Mouse (Mus musculus) stomach, embryonic 14.5 days (tissue): ENCODE data around the gene Timmdc1. TPM values are rescaled to one million over a fixed set of nuclear protein-coding genes. Genes with fewer than 3 reads are reported as not detected.

ENCODE experiments used
- ATAC-seq: fragments of 200-750 bp; cut with Nextera tagmentation; 2 replicates; pipeline ENCODE4 v1.8.0; 2017; ENCODE audit warnings: low read depth, moderate TSS enrichment; ENCODE audit not compliant: insufficient number of reproducible peaks, insufficient read depth, low FRiP score
- H3K27ac ChIP-seq: fragments of 300-500 bp; sonication (generic); 2 replicates; pipeline ENCODE4 v1.5.1; 2014; ENCODE audit warnings: mild to moderate bottlenecking, low read length, moderate library complexity, mixed read lengths
- H3K27me3 ChIP-seq: fragments of 300-500 bp; sonication (generic); 2 replicates; pipeline ENCODE4 v1.6.1; 2014; ENCODE audit warnings: low read length, control low read depth, mixed read lengths; ENCODE audit not compliant: control insufficient read depth, insufficient read depth
- H3K36me3 ChIP-seq: fragments of 300-500 bp; sonication (generic); 2 replicates; pipeline ENCODE4 v1.6.1; 2014; ENCODE audit warnings: mild to moderate bottlenecking, control low read depth, low read length, moderate library complexity, mixed read lengths; ENCODE audit not compliant: control insufficient read depth, insufficient read depth
- H3K4me1 ChIP-seq: fragments of 300-500 bp; sonication (generic); 2 replicates; pipeline ENCODE4 v1.6.1; 2014; ENCODE audit warnings: low read length, control low read depth, mixed read lengths; ENCODE audit not compliant: control insufficient read depth, insufficient read depth
- H3K4me2 ChIP-seq: fragments of 300-500 bp; sonication (generic); replicated peaks from 2 replicates; pipeline ENCODE4 v1.6.1; 2014; ENCODE audit warnings: low read depth, low read length, control low read depth
- H3K4me3 ChIP-seq: fragments of 300-500 bp; sonication (generic); 2 replicates; pipeline ENCODE4 v1.5.1; 2014; ENCODE audit warnings: low read depth, low read length, control low read depth
- H3K9ac ChIP-seq: fragments of 300-500 bp; sonication (generic); replicated peaks from 2 replicates; pipeline ENCODE4 v1.6.1; 2014; ENCODE audit warnings: low read depth, mild to moderate bottlenecking, control low read depth, low read length, moderate library complexity, mixed read lengths
- H3K9me3 ChIP-seq: fragments of 300-500 bp; sonication (generic); 2 replicates; pipeline ENCODE4 v1.6.1; 2016; ENCODE audit warnings: low read depth, low read length, control low read depth; ENCODE audit not compliant: control insufficient read depth
- WGBS: fragments of 180-500 bp; shearing (Covaris S2); extraction: QIAGEN DNeasy Blood & Tissue Kit; methylation state at CpG from one replicate; pipeline ENCODE4 v1.1.7; 2014; 5-methylcytosine and 5-hydroxymethylcytosine counted together
- polyA plus RNA-seq: library from polyadenylated mRNA; unstranded; fragments of >200 nt; fragmentation: Nextera tagmentation; extraction: Ambion mirVana; gene quantifications from 2 replicates; pipeline ENCODE4 v1.2.1, GENCODE M21; 2014

Gene Timmdc1
- polyA plus RNA-seq, 1 experiment from 2014 or later, result 25.5 TPM

DNA sequence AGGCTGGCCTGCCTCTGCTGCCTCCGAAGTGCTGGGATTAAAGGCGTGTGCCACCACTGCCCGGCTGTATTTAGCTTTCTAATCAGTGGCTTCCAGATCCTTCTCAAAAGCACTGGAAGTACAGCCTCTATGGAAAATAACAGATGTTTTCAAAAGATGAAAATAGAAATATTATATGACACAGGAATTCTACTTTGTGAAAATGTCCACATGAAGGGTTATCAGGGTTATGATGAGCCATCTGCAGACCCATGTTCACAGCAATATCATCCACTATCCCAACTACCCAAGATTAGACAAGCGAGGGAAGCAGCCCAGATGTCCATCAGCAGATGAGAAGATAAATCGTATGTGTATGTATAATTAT, 50.0 kb downstream of the Timmdc1 start:
- no peaks in the 10 kb centered on the region for H3K9me3 ChIP-seq
- WGBS, result 89% methylated on average over 5 of the region's 5 CpGs
- H3K9ac ChIP-seq, result no peak overlapping the region
- no peak overlapping the region for H3K4me3 ChIP-seq
- ATAC-seq, result no peak
- no peak overlapping the region for H3K4me2 ChIP-seq
- H3K36me3 ChIP-seq, result no peaks in the 10 kb centered on the region
- no peaks in the 10 kb centered on the region for H3K27me3 ChIP-seq
- H3K4me1 ChIP-seq, result no peaks in the 10 kb centered on the region
- no peak overlapping the region for H3K27ac ChIP-seq

- no peak for ATAC-seq
- H3K9ac ChIP-seq, result no peak overlapping the region
- H3K27me3 ChIP-seq, result no peaks in the 10 kb centered on the region
- H3K4me3 ChIP-seq, result no peak overlapping the region
- no peaks in the 10 kb centered on the region for H3K9me3 ChIP-seq
- no peak overlapping the region for H3K27ac ChIP-seq
- H3K36me3 ChIP-seq, result no peaks in the 10 kb centered on the region
- H3K4me1 ChIP-seq, result no peaks in the 10 kb centered on the region
- H3K4me2 ChIP-seq, result no peak overlapping the region
- 72% methylated on average over 11 of the region's 11 CpGs for WGBS
Measured at GRCm38 (mm10) chr16:38471697-38472506, 50.6 kb downstream of the Timmdc1 start.

DNA sequence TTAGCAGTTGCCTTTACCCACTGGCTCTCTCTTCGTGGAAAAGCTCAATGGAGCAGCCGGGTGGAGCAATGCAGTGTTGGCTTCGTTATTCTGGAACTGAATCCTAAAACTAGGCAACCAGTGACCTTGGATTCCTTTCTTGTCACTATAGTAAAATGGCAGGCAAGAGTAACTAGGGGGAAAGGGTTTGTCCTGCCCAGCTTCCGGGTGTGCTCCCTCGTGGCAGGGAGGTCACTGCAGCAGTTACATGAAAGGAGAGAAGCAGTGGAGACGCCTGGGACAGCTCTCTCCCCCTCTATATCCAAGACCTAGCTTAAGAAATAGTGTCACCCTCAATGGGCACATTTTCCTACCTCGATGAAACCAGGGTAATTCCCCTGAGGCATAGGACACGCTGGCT, 53.0 kb downstream of the Timmdc1 start:
- WGBS, result 79% methylated on average over 8 of the region's 8 CpGs
- no peaks in the 10 kb centered on the region for H3K36me3 ChIP-seq

GRCm38 (mm10) chr16:38468706-38469018, 53.8 kb downstream of the Timmdc1 start:
- Histone ChIP-seq H3K27ac (no peak overlapping the region), H3K4me1 (no peaks in the 10 kb centered on the region), H3K36me3 (no peaks in the 10 kb centered on the region), H3K27me3 (no peaks in the 10 kb centered on the region), H3K9ac (no peak overlapping the region), H3K9me3 (no peaks in the 10 kb centered on the region), H3K4me2 (no peak overlapping the region), H3K4me3 (no peak overlapping the region)
- no peak for ATAC-seq
- 34% methylated on average over 3 of the region's 3 CpGs for WGBS

More for the DNA sequence above, 53.0 kb downstream of the Timmdc1 start:
- Histone ChIP-seq H3K4me3 (no peak overlapping the region), H3K9ac (no peak overlapping the region), H3K4me2 (no peak overlapping the region), H3K27ac (no peak overlapping the region), H3K9me3 (no peaks in the 10 kb centered on the region), H3K27me3 (no peaks in the 10 kb centered on the region), H3K4me1 (no peaks in the 10 kb centered on the region)
- no peak for ATAC-seq

DNA sequence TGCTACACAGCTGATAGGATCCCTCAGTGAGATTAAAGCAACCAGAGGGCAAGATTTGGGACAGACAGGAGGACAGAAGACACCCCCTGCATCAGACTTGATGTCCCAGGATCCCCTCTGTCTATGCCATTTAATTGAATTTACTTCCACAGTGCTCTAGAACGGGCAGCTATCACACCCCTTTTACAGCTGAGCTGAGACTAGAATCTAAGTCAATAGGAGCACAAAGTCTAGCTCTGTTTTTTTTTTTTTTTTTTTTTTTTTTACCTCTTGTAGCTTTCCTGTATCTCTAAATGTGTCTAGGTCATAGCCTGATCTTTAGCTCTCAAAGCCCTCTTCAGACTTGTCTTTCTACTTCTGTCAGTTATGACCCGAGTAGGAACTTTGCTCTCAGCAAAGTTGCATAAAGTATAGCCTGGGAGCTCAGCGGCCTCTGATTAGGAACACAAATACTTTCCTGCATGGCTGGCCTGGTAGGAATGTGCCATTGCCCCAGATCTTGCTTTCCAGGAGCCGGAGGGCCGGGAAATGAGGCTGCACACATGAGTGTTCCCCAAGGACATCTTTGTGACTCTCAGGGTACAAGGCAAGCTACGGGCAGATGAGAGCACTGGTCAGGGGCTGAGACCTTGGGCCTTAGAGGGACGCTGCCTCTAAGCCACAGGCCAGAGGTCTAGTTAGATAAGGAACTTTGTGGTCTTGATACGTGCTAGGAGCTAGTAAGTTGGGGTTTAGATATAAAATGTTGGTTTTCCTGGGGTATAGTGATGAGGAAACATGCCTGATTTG, 54.4 kb downstream of the Timmdc1 start:
- 70% methylated on average over 8 of the region's 8 CpGs for WGBS
- Histone ChIP-seq H3K4me1 (no peaks in the 10 kb centered on the region), H3K9ac (no peak overlapping the region), H3K9me3 (no peaks in the 10 kb centered on the region), H3K27me3 (no peaks in the 10 kb centered on the region), H3K4me3 (no peak overlapping the region), H3K27ac (no peak overlapping the region), H3K36me3 (no peaks in the 10 kb centered on the region), H3K4me2 (no peak overlapping the region)
- ATAC-seq, result no peak

DNA sequence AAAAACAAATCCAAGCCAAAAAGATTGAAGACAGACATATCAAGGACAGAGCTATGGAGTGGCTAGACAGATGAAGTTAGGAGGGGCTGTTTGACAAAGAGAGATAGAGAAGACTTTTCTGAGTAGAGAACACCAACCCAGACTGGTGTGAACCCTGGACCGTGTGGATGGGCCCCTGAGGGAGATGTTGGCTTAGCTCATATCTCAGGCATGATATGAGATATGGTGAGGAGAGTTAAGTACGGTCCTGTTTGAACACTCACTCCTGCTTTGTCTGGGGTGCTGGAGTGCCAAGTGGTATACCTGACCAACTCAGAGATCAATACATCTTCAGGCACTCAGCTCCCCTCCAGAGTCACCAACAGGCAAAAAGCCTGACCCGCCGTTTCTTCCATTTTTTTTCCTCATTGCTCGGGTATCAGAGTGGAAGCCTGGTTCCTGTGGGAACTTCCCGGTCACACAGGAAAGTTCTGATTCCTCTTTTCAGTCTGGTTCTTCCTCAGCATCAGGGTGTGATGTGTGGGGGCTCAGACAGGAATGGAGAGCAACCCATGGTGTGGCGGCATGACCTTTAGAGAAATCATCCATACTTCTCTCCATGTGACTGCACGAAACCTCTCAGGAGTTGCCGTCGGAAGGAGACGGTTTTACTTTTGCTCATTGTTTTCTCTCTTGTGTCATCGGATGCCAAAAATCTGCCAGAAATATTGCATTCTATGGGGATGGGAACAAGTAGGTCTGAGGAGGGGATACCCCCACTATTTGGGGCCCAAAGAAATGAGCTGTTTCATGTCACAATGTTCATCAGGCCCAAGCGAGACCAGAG, 55.2 kb downstream of the Timmdc1 start:
- H3K27me3 ChIP-seq, result no peaks in the 10 kb centered on the region
- no peaks in the 10 kb centered on the region for H3K36me3 ChIP-seq
- no peak overlapping the region for H3K9ac ChIP-seq
- H3K4me3 ChIP-seq, result no peak overlapping the region
- H3K27ac ChIP-seq, result no peak overlapping the region
- 80% methylated on average over 13 of the region's 13 CpGs for WGBS
- no peak overlapping the region for H3K4me2 ChIP-seq
- H3K9me3 ChIP-seq, result no peaks in the 10 kb centered on the region
- H3K4me1 ChIP-seq, result no peaks in the 10 kb centered on the region
- ATAC-seq, result no peak; the same call in 1 of the 2 replicates

- H3K27me3 ChIP-seq, result no peaks in the 10 kb centered on the region
- no peak overlapping the region for H3K27ac ChIP-seq
- no peak overlapping the region for H3K4me2 ChIP-seq
- H3K4me3 ChIP-seq, result no peak overlapping the region
- 76% methylated on average over 4 of the region's 4 CpGs for WGBS
- ATAC-seq, result no peak
- no peaks in the 10 kb centered on the region for H3K9me3 ChIP-seq
- no peaks in the 10 kb centered on the region for H3K36me3 ChIP-seq
- H3K4me1 ChIP-seq, result no peaks in the 10 kb centered on the region
- H3K9ac ChIP-seq, result no peak overlapping the region
Measured at GRCm38 (mm10) chr16:38466089-38466488, 56.4 kb downstream of the Timmdc1 start.

DNA sequence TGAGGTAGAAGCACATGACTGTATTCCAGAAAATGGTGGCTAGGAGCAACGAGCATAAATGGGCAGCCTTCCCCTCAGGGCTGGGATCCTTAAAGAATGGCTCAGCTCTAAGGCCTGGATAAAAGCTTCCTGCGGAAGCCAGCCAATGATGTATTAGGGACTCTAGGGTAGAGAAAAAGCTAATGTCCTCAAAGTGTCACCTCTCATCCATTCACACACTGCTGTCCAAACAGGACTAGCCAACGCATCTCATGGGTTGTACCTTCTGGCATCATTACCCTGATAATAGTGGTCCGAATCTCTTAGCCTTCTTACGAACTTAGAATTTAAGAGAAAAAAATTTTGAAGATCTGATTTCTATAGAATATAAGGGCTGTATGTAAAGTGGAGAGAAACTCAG, 59.2 kb downstream of the Timmdc1 start:
- H3K27ac ChIP-seq, result no peak overlapping the region
- H3K9ac ChIP-seq, result no peak overlapping the region
- H3K4me3 ChIP-seq, result no peak overlapping the region
- H3K4me1 ChIP-seq, result no peaks in the 10 kb centered on the region
- no peak overlapping the region for H3K4me2 ChIP-seq
- H3K9me3 ChIP-seq, result no peaks in the 10 kb centered on the region
- no peak for ATAC-seq
- no peaks in the 10 kb centered on the region for H3K27me3 ChIP-seq
- H3K36me3 ChIP-seq, result no peaks in the 10 kb centered on the region
- 81% methylated on average over 5 of the region's 5 CpGs for WGBS
